Mouse (Mus musculus) yolk sac, embryonic 10.5 days (tissue): ENCODE results near the gene Ywhaq.

Source experiments
- DNase-seq: peaks from one replicate; pipeline ENCODE4 v3.0.0-alpha.2; 2017; ENCODE audit warnings: low spot score

The Ywhaq gene

GRCm38 (mm10) chr12:21417100-21418070, at the start of gene Ywhaq:
Gene Ywhaq, minus strand, starts transcription at chr12:21417637.
- DNase-seq, result peak; percentile 100

- no peak for DNase-seq
Observed at GRCm38 (mm10) chr12:21463448-21463891, 46.0 kb upstream of the Ywhaq start.

- no peak for DNase-seq
Observed at GRCm38 (mm10) chr12:21462658-21463057, 45.2 kb upstream of the Ywhaq start.

GRCm38 (mm10) chr12:21459681-21460080, 42.2 kb upstream of the Ywhaq start:
- no peak for DNase-seq

- DNase-seq, result no peak
Observed at GRCm38 (mm10) chr12:21456021-21456420, 38.6 kb upstream of the Ywhaq start.

- no peak for DNase-seq
Observed at GRCm38 (mm10) chr12:21451752-21452151, 34.3 kb upstream of the Ywhaq start.

GRCm38 (mm10) chr12:21451351-21451750, 33.9 kb upstream of the Ywhaq start:
- DNase-seq, result no peak

- no peak for DNase-seq
Observed at GRCm38 (mm10) chr12:21443783-21444182, 26.3 kb upstream of the Ywhaq start.

GRCm38 (mm10) chr12:21441870-21442269, 24.4 kb upstream of the Ywhaq start:
- no peak for DNase-seq

GRCm38 (mm10) chr12:21439428-21439827, 22.0 kb upstream of the Ywhaq start:
- no peak for DNase-seq

GRCm38 (mm10) chr12:21438750-21439394, 21.4 kb upstream of the Ywhaq start:
- DNase-seq, result no peak

GRCm38 (mm10) chr12:21438294-21438693, 20.9 kb upstream of the Ywhaq start:
- DNase-seq, result no peak

- DNase-seq, result no peak
Observed at GRCm38 (mm10) chr12:21431950-21432349, 14.5 kb upstream of the Ywhaq start.

GRCm38 (mm10) chr12:21431039-21431438, 13.6 kb upstream of the Ywhaq start:
- DNase-seq, result no peak

GRCm38 (mm10) chr12:21430140-21430539, 12.7 kb upstream of the Ywhaq start:
- no peak for DNase-seq

GRCm38 (mm10) chr12:21429021-21429420, 11.6 kb upstream of the Ywhaq start:
- DNase-seq, result no peak

GRCm38 (mm10) chr12:21426065-21426940, 8.9 kb upstream of the Ywhaq start:
- DNase-seq, result peak; percentile 87

- no peak for DNase-seq
Observed at GRCm38 (mm10) chr12:21424683-21425082, 7.2 kb upstream of the Ywhaq start.

- no peak for DNase-seq
Observed at GRCm38 (mm10) chr12:21418621-21419131, 1.2 kb upstream of the Ywhaq start.

- DNase-seq, result no peak
Observed at GRCm38 (mm10) chr12:21418083-21418482, 646 bp upstream of the Ywhaq start.

- no peak for DNase-seq
Observed at GRCm38 (mm10) chr12:21416506-21416905, 931 bp downstream of the Ywhaq start.

GRCm38 (mm10) chr12:21410620-21411019, 6.8 kb downstream of the Ywhaq start:
- DNase-seq, result no peak
